Mouse (Mus musculus) midbrain, embryonic 13.5 days (tissue): ENCODE results near the gene Serpinb9b. TPM values are rescaled to one million over a fixed set of nuclear protein-coding genes. Genes with fewer than 3 reads are reported as not detected.
A peak's percentile ranks its signal among the peaks of the same experiment; 100 is the strongest.

Source experiments
- ATAC-seq: fragments of 200-750 bp; cut with Nextera tagmentation; 2 replicates; pipeline ENCODE4 v1.8.0; 2017; ENCODE audit warnings: mild to moderate bottlenecking, moderate TSS enrichment, moderate library complexity
- H3K27ac ChIP-seq: fragments of 300-500 bp; sonication (generic); 2 replicates; pipeline ENCODE4 v1.5.1; 2015; ENCODE audit warnings: inconsistent platforms, mild to moderate bottlenecking, moderate library complexity
- H3K27me3 ChIP-seq: fragments of 300-500 bp; sonication (generic); 2 replicates; pipeline ENCODE4 v1.6.1; 2015; ENCODE audit warnings: mild to moderate bottlenecking, inconsistent platforms
- H3K36me3 ChIP-seq: fragments of 300-500 bp; sonication (generic); 2 replicates; pipeline ENCODE4 v1.6.1; 2015; ENCODE audit warnings: mild to moderate bottlenecking, inconsistent platforms
- H3K4me1 ChIP-seq: fragments of 300-500 bp; sonication (generic); replicated peaks from 2 replicates; pipeline ENCODE4 v1.6.1; 2015; ENCODE audit warnings: inconsistent platforms
- H3K4me2 ChIP-seq: fragments of 300-500 bp; sonication (generic); replicated peaks from 2 replicates; pipeline ENCODE4 v1.6.1; 2015; ENCODE audit warnings: moderate library complexity, mild to moderate bottlenecking, inconsistent platforms
- H3K4me3 ChIP-seq: fragments of 300-500 bp; sonication (generic); replicated peaks from 2 replicates; pipeline ENCODE4 v1.5.1; 2015; ENCODE audit warnings: mild to moderate bottlenecking, inconsistent platforms
- H3K9ac ChIP-seq: fragments of 300-500 bp; sonication (generic); replicated peaks from 2 replicates; pipeline ENCODE4 v1.6.1; 2015; ENCODE audit warnings: mild to moderate bottlenecking, inconsistent platforms
- H3K9me3 ChIP-seq: fragments of 300-500 bp; sonication (generic); 2 replicates; pipeline ENCODE4 v1.6.1; 2016; ENCODE audit warnings: mild to moderate bottlenecking, inconsistent platforms
- WGBS: fragments of 180-500 bp; shearing (Covaris S2); methylation state at CpG from one replicate; pipeline ENCODE4 v1.1.7; 2015; 5-methylcytosine and 5-hydroxymethylcytosine counted together
- polyA plus RNA-seq: library from polyadenylated mRNA; unstranded; fragments of >200 nt; fragmentation: Nextera tagmentation; extraction: Ambion mirVana; gene quantifications from 2 replicates; pipeline ENCODE4 v1.2.1, GENCODE M21; 2015

The Serpinb9b gene
- polyA plus RNA-seq, 1 experiment from 2014 or later, result 0.32 TPM

DNA sequence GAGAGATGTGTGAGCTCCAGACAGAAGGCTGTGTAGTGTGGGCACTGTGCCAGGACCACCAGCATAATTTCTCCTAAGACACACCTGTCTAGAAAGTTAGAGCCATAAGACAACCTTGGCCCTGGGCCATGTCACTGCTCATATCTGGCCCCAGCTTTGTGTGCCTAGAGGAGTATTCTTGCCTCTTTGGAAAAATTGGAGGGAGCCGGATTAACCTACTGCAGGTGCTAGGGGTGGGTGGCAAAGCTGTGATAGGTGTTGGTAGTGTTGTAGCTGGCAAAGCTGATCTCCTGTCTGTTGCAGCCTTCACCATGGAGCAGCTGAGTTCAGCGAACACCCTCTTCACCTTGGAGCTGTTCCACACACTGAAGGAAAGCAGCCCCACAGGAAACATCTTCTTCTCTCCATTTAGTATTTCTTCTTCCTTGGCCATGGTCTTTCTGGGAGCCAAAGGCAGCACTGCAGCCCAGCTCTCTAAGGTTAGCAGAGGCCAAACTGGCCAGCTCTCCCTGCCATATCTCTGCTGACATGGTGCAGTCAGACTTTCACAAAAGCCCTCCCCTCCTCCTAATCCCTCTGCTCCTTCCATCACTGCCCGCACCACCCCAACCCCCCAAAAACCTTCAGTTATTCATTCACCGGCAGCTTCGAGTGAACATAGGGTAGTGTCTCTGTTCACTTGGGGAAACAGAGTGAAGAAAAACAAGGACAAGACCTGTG, 57.9 kb downstream of the Serpinb9b start:
- H3K27me3 ChIP-seq, result no peaks in the 10 kb centered on the region
- H3K9me3 ChIP-seq, result no peaks in the 10 kb centered on the region
- no peak overlapping the region for H3K4me3 ChIP-seq
- H3K27ac ChIP-seq, result peak overlapping the region; percentile 7
- peaks cover 9% of the 10 kb centered on the region for H3K4me1 ChIP-seq
- no peak overlapping the region; the same call in 1 of the 2 replicates for H3K4me2 ChIP-seq
- WGBS, result 47% methylated on average over 5 of the region's 5 CpGs
- H3K9ac ChIP-seq, result no peak overlapping the region
- ATAC-seq, result peak; percentile 62
- no peaks in the 10 kb centered on the region for H3K36me3 ChIP-seq

DNA sequence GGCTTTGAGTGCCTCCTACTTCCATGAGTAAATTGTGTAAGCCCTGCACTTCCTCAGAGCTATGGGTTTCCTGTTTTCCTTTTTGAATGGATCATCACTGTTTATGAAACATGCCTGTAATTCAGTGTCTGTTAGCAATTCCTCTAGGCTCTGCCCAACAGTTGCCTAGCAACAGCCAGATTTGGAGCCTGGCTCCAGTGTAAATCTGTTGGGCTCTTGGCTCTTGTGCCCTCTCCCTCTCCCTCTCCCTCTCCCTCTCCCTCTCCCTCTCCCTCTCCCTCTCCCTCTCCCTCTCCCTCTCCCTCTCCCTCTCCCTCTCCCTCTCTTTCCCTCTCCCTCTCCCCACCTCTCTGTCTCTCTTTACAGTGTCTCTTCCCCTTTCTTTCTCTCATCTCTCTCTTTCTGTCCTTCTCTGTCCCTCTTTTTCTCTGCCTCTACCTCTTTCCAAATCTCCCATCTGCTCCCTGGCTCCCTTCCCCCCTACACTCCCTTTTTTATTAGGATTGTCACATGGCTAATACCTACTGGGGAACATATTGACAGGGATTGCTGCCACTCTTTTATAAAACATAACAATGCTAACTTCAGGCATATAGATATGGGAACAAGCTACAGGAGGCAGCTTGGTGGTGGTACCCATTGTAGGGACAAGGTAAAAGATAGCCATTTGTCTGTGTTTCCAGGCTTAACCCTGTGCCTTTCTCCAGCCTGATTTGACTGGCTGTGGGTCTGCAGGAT, 58.6 kb downstream of the Serpinb9b start:
- Histone ChIP-seq H3K27ac (peak overlapping the region; percentile 7), H3K27me3 (no peaks in the 10 kb centered on the region), H3K36me3 (no peaks in the 10 kb centered on the region), H3K9ac (no peak overlapping the region), H3K9me3 (no peaks in the 10 kb centered on the region), H3K4me2 (no peak overlapping the region; the same call in 1 of the 2 replicates), H3K4me3 (no peak overlapping the region), H3K4me1 (peaks cover 9% of the 10 kb centered on the region)
- peak; percentile 88 for ATAC-seq

DNA sequence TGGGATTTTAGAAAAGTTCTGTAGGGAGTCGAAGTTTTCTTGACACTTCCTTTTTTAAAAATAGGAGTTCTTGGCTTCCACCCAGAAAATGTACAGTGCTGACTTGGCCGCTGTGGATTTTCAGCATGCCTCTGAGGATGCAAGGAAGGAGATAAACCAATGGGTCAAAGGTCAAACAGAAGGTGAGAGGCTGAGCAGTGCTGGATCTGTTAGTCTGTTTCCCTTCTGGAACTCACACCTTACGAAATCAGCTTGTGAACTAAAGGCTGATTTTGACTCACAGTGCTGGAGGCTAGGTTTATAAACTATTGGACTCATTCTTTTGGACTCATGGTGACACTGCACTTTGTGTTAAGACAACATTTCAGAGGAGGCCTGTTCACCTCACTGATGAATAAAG, 62.4 kb downstream of the Serpinb9b start:
- ATAC-seq, result no peak
- H3K27me3 ChIP-seq, result no peaks in the 10 kb centered on the region
- 87% methylated on average over 3 of the region's 3 CpGs for WGBS

DNA sequence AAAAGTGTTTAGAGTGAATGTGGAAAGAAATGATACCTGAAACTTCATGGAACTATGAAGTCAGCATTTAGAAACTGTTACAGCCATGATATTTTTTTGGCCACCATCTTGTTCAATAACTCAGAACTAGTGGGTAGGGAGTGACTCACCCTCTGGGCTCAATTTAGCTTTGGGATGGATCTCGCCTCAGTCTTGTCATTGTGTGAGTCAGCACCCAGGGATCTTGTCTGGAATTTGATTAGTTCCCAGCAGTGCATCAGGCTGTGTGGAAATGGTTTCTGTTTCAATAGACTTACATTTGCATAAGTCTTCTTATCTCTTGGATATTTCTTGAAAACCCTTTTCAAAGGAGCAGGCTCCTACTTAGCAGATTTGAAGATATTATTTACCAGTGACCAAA, 63.3 kb downstream of the Serpinb9b start:
- H3K27ac ChIP-seq, result no peak overlapping the region
- no peaks in the 10 kb centered on the region for H3K27me3 ChIP-seq
- H3K9me3 ChIP-seq, result no peaks in the 10 kb centered on the region
- H3K36me3 ChIP-seq, result no peaks in the 10 kb centered on the region
- WGBS, result 64% methylated on average over 1 of the region's 1 CpGs
- no peak overlapping the region for H3K4me2 ChIP-seq
- no peak for ATAC-seq
- H3K4me1 ChIP-seq, result peaks cover 2% of the 10 kb centered on the region
- no peak overlapping the region for H3K9ac ChIP-seq
- no peak overlapping the region for H3K4me3 ChIP-seq

More for the DNA sequence above, 62.4 kb downstream of the Serpinb9b start:
- Histone ChIP-seq H3K27ac (no peak overlapping the region), H3K9ac (no peak overlapping the region), H3K4me2 (no peak overlapping the region), H3K4me3 (no peak overlapping the region), H3K4me1 (peaks cover 9% of the 10 kb centered on the region), H3K9me3 (no peaks in the 10 kb centered on the region), H3K36me3 (no peaks in the 10 kb centered on the region)

GRCm38 (mm10) chr13:33091306-33091705, 64.1 kb downstream of the Serpinb9b start:
- Histone ChIP-seq H3K4me3 (no peak overlapping the region), H3K9ac (no peak overlapping the region)
- whole genome bisulfite sequencing, result 93% methylated on average over 1 of the region's 1 CpGs

More at GRCm38 (mm10) chr13:33091306-33091705, 64.1 kb downstream of the Serpinb9b start:
- Histone ChIP-seq H3K27ac (no peak overlapping the region), H3K4me2 (no peak overlapping the region), H3K36me3 (no peaks in the 10 kb centered on the region), H3K27me3 (no peaks in the 10 kb centered on the region), H3K4me1 (no peaks in the 10 kb centered on the region), H3K9me3 (no peaks in the 10 kb centered on the region)
- no peak for ATAC-seq

Other genes starting within 250 kb of the Serpinb9b start
- gene Mylk4, start 243.5 kb upstream of the Serpinb9b start, polyA plus RNA-seq, result 0.04 and 0.10 TPM in 2 replicates
- 20.9 and 28.1 TPM in 2 replicates for gene Wrnip1, start 225.4 kb upstream of the Serpinb9b start, polyA plus RNA-seq
- gene D930007J09Rik, start 224.6 kb upstream of the Serpinb9b start, polyA plus RNA-seq, result not detected in 2 replicates
- 2.6 and 3.5 TPM in 2 replicates for gene Serpinb1a, start 176.2 kb upstream of the Serpinb9b start, polyA plus RNA-seq
- gene Serpinb1c, start 129.2 kb upstream of the Serpinb9b start, polyA plus RNA-seq, result not detected in 2 replicates
- gene Serpinb6b, start 62.2 kb upstream of the Serpinb9b start, polyA plus RNA-seq, result 0.61 and 0.86 TPM in 2 replicates
- gene Serpinb9, start 24.2 kb upstream of the Serpinb9b start, polyA plus RNA-seq, result 0.89 and 0.90 TPM in 2 replicates
- gene Serpinb1b, start 51.2 kb downstream of the Serpinb9b start, polyA plus RNA-seq, result 0.46 and 2.5 TPM in 2 replicates
- not detected in 2 replicates for gene Serpinb9c, start 132.3 kb downstream of the Serpinb9b start, polyA plus RNA-seq
- gene Serpinb9d, start 165.5 kb downstream of the Serpinb9b start, polyA plus RNA-seq, result not detected in 2 replicates
- gene Serpinb9e, start 222.2 kb downstream of the Serpinb9b start, polyA plus RNA-seq, result not detected in 2 replicates